Mouse (Mus musculus): Measurements from ENCODE around the gene Pcgf3. TPM values are rescaled to one million over a fixed set of nuclear protein-coding genes. Genes with fewer than 3 reads are reported as not detected.

Gene Pcgf3
- polyA plus RNA-seq, 1 experiment from 2014 or later, result 35.3 TPM

DNA sequence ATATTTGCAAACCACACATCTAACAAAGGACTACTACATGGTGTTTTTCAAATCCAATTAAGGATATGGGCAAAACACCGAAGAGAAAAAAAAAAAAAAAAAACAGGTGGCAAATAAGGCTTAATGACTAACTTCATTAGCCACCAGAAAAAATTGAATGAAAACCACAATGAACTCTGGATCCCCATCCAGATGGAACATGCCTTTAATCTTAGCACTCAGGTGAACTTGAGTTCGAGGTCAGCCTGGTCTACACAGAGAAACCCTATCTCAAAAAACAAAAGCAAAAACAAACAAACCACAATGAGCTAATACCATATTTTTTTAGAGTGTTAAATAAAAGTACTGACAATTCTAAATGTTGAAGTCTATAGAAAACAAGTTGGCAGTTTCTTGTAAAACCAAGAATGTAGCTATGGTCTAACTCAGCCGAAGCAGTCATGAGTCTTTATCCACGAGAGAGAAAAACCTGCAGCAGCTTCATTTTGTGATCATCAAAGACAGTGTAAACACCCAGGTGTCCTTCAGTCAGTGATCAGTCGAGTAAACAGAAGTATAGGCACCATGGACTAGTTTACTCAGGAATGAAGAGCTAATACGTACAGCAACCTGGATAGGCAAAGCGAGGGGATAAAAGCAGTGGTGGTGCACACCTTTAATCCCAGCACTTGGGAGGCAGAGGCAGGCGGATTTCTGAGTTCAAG lies 10.0 kb upstream of the Pcgf3 start:
- Histone ChIP-seq H3K36me3 (no peaks in the 10 kb centered on the region), H3K4me1 (peaks cover 8% of the 10 kb centered on the region; the same call in 1 of the 2 replicates), H3K27me3 (peaks cover 31% of the 10 kb centered on the region), H3K4me3 (no peak overlapping the region), H3K9ac (replicated peaks) (no peak overlapping the region), H3K27ac (replicated peaks) (no peak overlapping the region), H3K9me3 (no peaks in the 10 kb centered on the region), H3K4me2 (replicated peaks) (no peak overlapping the region)
- ATAC-seq (ENCODE audit: low FRiP score, low read depth), result no peak
- WGBS, result 80% methylated on average over 8 of the region's 8 CpGs

- 79% methylated on average over 1 of the region's 1 CpGs for WGBS
- H3K27me3 ChIP-seq, result peaks cover 34% of the 10 kb centered on the region
- H3K4me3 ChIP-seq, result no peak overlapping the region
- no peak for ATAC-seq (ENCODE audit: low FRiP score, low read depth)
- no peak overlapping the region for H3K9ac ChIP-seq (replicated peaks)
- H3K9me3 ChIP-seq, result no peaks in the 10 kb centered on the region
- H3K4me1 ChIP-seq, result peaks cover 8% of the 10 kb centered on the region; the same call in 1 of the 2 replicates
- no peaks in the 10 kb centered on the region for H3K36me3 ChIP-seq
- no peak overlapping the region for H3K27ac ChIP-seq (replicated peaks)
- H3K4me2 ChIP-seq (replicated peaks), result no peak overlapping the region
Measured at GRCm38 (mm10) chr5:108451611-108452010, 9.4 kb upstream of the Pcgf3 start.

DNA sequence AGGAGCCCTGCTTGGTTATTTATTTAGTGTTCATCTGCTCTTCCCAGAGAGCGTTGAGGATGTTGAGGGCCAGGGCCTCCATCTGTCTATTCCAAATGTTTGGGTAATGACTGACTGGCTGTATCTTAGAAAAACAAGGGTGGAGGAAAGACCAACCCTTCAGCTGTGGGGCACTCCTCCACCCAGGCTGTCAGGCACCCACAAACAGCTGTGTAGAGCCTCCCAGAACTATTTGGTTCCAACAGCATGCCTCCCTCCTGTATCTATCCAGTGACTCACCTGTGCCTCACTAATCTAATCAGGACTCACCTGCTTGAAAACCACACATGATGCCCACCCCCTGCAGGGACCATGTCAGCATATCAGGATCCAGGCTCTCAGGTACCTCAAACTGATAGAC lies 8.6 kb upstream of the Pcgf3 start:
- Histone ChIP-seq H3K4me2 (replicated peaks) (no peak overlapping the region), H3K4me3 (no peak overlapping the region), H3K36me3 (no peaks in the 10 kb centered on the region), H3K27me3 (peaks cover 27% of the 10 kb centered on the region), H3K9me3 (no peaks in the 10 kb centered on the region), H3K4me1 (peaks cover 8% of the 10 kb centered on the region; the same call in 1 of the 2 replicates), H3K9ac (replicated peaks) (no peak overlapping the region), H3K27ac (replicated peaks) (no peak overlapping the region)
- WGBS, result 94% methylated on average over 1 of the region's 1 CpGs
- ATAC-seq (ENCODE audit: low FRiP score, low read depth), result no peak

- no peak overlapping the region for H3K4me3 ChIP-seq
- no peaks in the 10 kb centered on the region for H3K36me3 ChIP-seq
- H3K4me2 ChIP-seq (replicated peaks), result no peak overlapping the region
- H3K4me1 ChIP-seq, result no peaks in the 10 kb centered on the region
- ATAC-seq (ENCODE audit: low FRiP score, low read depth), result no peak
- no peak overlapping the region for H3K9ac ChIP-seq (replicated peaks)
- H3K27ac ChIP-seq (replicated peaks), result no peak overlapping the region
- H3K27me3 ChIP-seq, result peaks cover 25% of the 10 kb centered on the region
- WGBS, result 41% methylated on average over 3 of the region's 3 CpGs
- no peaks in the 10 kb centered on the region for H3K9me3 ChIP-seq
Measured at GRCm38 (mm10) chr5:108454094-108454493, 6.9 kb upstream of the Pcgf3 start.

GRCm38 (mm10) chr5:108458706-108459105 lies 2.3 kb upstream of the Pcgf3 start:
- H3K27me3 ChIP-seq, result peaks cover 23% of the 10 kb centered on the region
- 82% methylated on average over 2 of the region's 2 CpGs for WGBS
- peaks cover 21% of the 10 kb centered on the region for H3K4me1 ChIP-seq
- no peak overlapping the region for H3K27ac ChIP-seq (replicated peaks)
- no peaks in the 10 kb centered on the region for H3K9me3 ChIP-seq
- H3K9ac ChIP-seq (replicated peaks), result no peak overlapping the region
- ATAC-seq (ENCODE audit: low FRiP score, low read depth), result no peak
- H3K36me3 ChIP-seq, result no peaks in the 10 kb centered on the region
- no peak overlapping the region for H3K4me3 ChIP-seq
- no peak overlapping the region for H3K4me2 ChIP-seq (replicated peaks)

DNA sequence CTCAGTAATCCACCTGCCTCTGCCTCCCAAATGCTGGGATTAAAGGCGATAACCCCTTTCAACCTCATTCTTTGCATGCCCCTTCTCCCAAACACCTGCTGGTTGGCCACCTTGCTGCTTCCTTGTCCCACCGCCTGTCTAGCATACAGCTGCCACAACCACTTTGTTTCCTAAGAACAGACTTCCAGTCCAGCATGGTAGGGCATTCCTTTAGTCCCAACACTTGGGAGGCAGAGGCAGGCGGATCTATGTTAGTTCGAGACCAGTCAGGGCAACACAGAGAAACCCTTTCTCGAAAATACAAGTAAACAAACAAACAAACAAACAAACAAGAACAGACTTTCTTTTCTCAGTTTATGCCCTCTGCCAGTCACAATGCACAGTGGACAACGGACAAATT lies 571 bp upstream of the Pcgf3 start:
- peak overlapping the region; percentile 92 for H3K4me3 ChIP-seq
- H3K27ac ChIP-seq (replicated peaks), result no peak overlapping the region
- no peak for ATAC-seq (ENCODE audit: low FRiP score, low read depth)
- WGBS, result 42% methylated on average over 6 of the region's 6 CpGs
- H3K4me1 ChIP-seq, result peaks cover 29% of the 10 kb centered on the region
- peaks cover 23% of the 10 kb centered on the region for H3K27me3 ChIP-seq
- peak overlapping the region; percentile 92 for H3K4me2 ChIP-seq (replicated peaks)
- no peaks in the 10 kb centered on the region for H3K9me3 ChIP-seq
- no peaks in the 10 kb centered on the region for H3K36me3 ChIP-seq
- peak overlapping the region; percentile 99; the same call in 1 of the 2 replicates for H3K9ac ChIP-seq (replicated peaks)

GRCm38 (mm10) chr5:108462446-108462845 lies 1.4 kb downstream of the Pcgf3 start:
- Histone ChIP-seq H3K4me2 (replicated peaks) (peak overlapping the region; percentile 92), H3K4me3 (peak overlapping the region; percentile 92), H3K9ac (replicated peaks) (peak overlapping the region; percentile 99), H3K27ac (replicated peaks) (no peak overlapping the region), H3K4me1 (peaks cover 31% of the 10 kb centered on the region), H3K36me3 (no peaks in the 10 kb centered on the region), H3K27me3 (peaks cover 21% of the 10 kb centered on the region), H3K9me3 (no peaks in the 10 kb centered on the region)
- ATAC-seq (ENCODE audit: low FRiP score, low read depth), result no peak
- 50% methylated on average over 4 of the region's 4 CpGs for WGBS

DNA sequence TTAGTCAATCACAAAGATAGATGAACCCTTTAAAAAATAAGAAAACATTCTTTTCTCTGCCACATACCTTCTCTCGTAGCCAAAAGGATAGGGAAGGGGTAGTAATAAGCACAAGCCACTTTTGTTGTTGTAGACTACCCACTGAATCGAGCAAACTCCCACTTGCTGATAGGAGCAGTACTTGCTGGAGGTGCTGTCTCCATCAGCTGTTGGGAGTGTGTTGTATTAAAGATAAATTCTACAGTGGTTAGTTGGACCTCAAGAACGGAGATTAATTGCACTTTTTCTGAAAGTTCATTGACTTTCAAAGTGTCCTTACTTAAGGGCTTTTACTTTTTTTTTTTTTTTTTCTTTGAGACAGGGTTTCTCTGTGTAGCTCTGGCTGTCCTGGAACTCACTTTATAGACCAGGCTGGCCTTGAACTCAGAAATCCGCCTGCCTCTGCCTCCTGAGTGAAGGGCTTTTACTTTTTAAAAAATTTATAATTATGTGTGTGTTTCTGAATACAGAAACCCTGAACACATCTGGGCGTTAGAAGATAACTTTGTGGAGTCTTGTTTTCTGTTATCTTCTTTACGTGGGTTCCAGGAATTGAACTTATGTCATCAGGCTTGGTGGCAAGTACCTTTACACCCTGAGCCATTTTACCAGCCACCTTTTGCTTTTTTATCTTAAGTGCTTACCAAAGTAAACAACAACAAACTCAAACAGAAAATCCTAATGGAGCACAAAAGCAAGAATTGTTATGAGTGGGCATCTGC lies 4.3 kb downstream of the Pcgf3 start:
- no peak overlapping the region for H3K9ac ChIP-seq (replicated peaks)
- H3K36me3 ChIP-seq, result no peaks in the 10 kb centered on the region
- 91% methylated on average over 6 of the region's 6 CpGs for WGBS
- H3K9me3 ChIP-seq, result no peaks in the 10 kb centered on the region
- H3K4me3 ChIP-seq, result no peak overlapping the region
- H3K4me2 ChIP-seq (replicated peaks), result no peak overlapping the region
- H3K4me1 ChIP-seq, result peaks cover 31% of the 10 kb centered on the region
- no peaks in the 10 kb centered on the region for H3K27me3 ChIP-seq
- H3K27ac ChIP-seq (replicated peaks), result no peak overlapping the region
- no peak for ATAC-seq (ENCODE audit: low FRiP score, low read depth)

DNA sequence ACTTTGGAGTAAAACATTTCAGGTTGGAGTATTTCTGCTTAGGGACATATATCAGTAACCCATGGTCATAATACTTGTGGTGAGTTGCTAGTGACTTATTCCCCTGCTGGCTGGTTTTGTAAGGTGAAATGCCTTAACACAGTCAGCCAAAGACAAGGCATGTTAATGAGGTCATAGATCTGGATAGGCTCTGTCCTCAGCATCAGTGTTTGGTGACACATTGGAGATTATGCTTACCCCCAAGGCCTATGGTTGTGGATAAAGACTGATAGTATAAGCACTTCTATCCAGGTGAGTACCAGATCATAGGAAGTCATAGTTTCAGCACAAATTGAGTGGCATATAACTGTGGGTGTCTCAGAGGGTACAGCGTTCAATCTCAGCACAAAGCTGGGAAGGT lies 5.6 kb downstream of the Pcgf3 start:
- no peak for ATAC-seq (ENCODE audit: low FRiP score, low read depth)
- Histone ChIP-seq H3K27ac (replicated peaks) (no peak overlapping the region), H3K4me2 (replicated peaks) (no peak overlapping the region), H3K9ac (replicated peaks) (no peak overlapping the region), H3K27me3 (no peaks in the 10 kb centered on the region), H3K4me3 (no peak overlapping the region), H3K9me3 (no peaks in the 10 kb centered on the region), H3K4me1 (peaks cover 27% of the 10 kb centered on the region), H3K36me3 (peaks cover 5% of the 10 kb centered on the region; the same call in 1 of the 2 replicates)
- 94% methylated on average over 1 of the region's 1 CpGs for WGBS

DNA sequence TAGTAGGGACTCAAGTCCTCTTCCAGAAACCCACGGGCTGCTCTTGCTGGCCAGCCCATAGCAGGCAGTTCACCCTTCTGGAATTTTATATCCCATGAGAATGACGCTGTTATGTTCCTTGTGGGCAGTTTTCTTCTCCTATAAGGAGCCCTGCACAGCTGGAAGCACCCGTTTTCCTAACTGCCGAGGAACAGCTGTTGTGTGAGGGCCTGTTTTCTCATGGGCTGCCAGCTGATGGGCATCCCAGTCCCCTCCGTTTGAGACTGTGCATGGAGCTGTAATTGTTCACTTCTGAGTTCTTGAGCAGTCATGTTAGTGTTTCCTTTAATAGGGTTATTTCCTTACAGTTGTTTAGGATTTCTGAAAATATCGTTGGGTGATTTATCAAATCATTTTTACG lies 8.6 kb downstream of the Pcgf3 start:
- peaks cover 33% of the 10 kb centered on the region for H3K36me3 ChIP-seq
- no peak overlapping the region for H3K4me2 ChIP-seq (replicated peaks)
- no peak overlapping the region for H3K4me3 ChIP-seq
- no peak for ATAC-seq (ENCODE audit: low FRiP score, low read depth)
- no peak overlapping the region for H3K9ac ChIP-seq (replicated peaks)
- no peaks in the 10 kb centered on the region for H3K9me3 ChIP-seq
- no peak overlapping the region for H3K27ac ChIP-seq (replicated peaks)
- WGBS, result 85% methylated on average over 7 of the region's 7 CpGs
- H3K27me3 ChIP-seq, result no peaks in the 10 kb centered on the region
- peaks cover 3% of the 10 kb centered on the region; the same call in 1 of the 2 replicates for H3K4me1 ChIP-seq

DNA sequence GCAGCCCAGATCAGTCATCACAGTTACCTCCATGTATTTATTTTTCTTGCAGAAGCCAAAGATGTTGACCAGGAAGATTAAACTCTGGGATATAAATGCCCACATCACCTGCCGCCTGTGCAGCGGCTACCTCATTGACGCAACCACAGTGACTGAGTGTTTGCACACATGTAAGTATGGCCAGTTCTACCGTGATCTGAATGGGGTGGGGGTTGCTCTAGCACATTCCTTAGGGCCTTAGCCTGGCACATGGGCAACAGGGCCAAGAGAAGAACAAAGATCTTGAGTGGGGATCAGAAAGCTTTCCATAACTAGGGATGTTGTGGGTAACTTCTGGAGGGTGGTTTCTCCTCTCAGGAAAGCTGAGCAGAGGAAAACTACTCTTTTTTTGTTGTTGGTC lies 12.7 kb downstream of the Pcgf3 start:
- Histone ChIP-seq H3K27me3 (no peaks in the 10 kb centered on the region), H3K9ac (replicated peaks) (no peak overlapping the region), H3K4me3 (no peak overlapping the region), H3K27ac (replicated peaks) (no peak overlapping the region), H3K9me3 (no peaks in the 10 kb centered on the region), H3K4me1 (no peaks in the 10 kb centered on the region), H3K36me3 (peaks cover 75% of the 10 kb centered on the region), H3K4me2 (replicated peaks) (no peak overlapping the region)
- WGBS, result 92% methylated on average over 4 of the region's 4 CpGs
- ATAC-seq (ENCODE audit: low FRiP score, low read depth), result no peak

GRCm38 (mm10) chr5:108475977-108476376 lies 14.9 kb downstream of the Pcgf3 start:
- Histone ChIP-seq H3K9me3 (no peaks in the 10 kb centered on the region), H3K4me2 (replicated peaks) (no peak overlapping the region), H3K9ac (replicated peaks) (no peak overlapping the region), H3K4me1 (no peaks in the 10 kb centered on the region), H3K27me3 (no peaks in the 10 kb centered on the region), H3K27ac (replicated peaks) (no peak overlapping the region), H3K4me3 (no peak overlapping the region), H3K36me3 (peaks cover 83% of the 10 kb centered on the region)
- 90% methylated on average over 3 of the region's 3 CpGs for WGBS
- no peak for ATAC-seq (ENCODE audit: low FRiP score, low read depth)

All from midbrain, embryonic 12.5 days (tissue).